Mouse (Mus musculus): ENCODE measurements around the gene Rnf213. TPM values are rescaled to one million over a fixed set of nuclear protein-coding genes. Genes with fewer than 3 reads are reported as not detected.
"Not testable (repeated sequence)": the region's sequence is repeated elsewhere in the genome, so short reads cannot be mapped to it uniquely, and the experiment has no call there.

Gene Rnf213
- polyA plus RNA-seq, 1 experiment from 2014 or later = 12.0 TPM

- no peak overlapping the region for H3K4me2 ChIP-seq (ENCODE audit: low read length)
- no peak for ATAC-seq (ENCODE audit: insufficient number of reproducible peaks, insufficient read depth, low FRiP score, low read depth)
- no peaks in the 10 kb centered on the region for H3K27me3 ChIP-seq (ENCODE audit: control insufficient read depth, insufficient read depth, low read length)
- H3K9me3 ChIP-seq (ENCODE audit: control insufficient read depth, low read length) = no peaks in the 10 kb centered on the region
- peak overlapping the region; percentile 46 to 68 for H3K27ac ChIP-seq (replicated peaks in 1 of 2; ENCODE audit: control insufficient read depth in 1 of 2, insufficient read depth in 1 of 2, low read depth in 2 of 2, low read length in 2 of 2)
- H3K4me3 ChIP-seq (ENCODE audit: control insufficient read depth in 1 of 2, insufficient read depth in 1 of 2, low read depth in 1 of 2, low read length in 2 of 2) = no peak overlapping the region
- peaks cover 35% of the 10 kb centered on the region for H3K36me3 ChIP-seq (ENCODE audit: control insufficient read depth, insufficient read depth, low read length)
- peaks cover 11 to 16% of the 10 kb centered on the region in 2 experiments; a peak in 3 of 4 replicates for H3K4me1 ChIP-seq (ENCODE audit: control insufficient read depth in 2 of 2, insufficient read depth in 2 of 2, low read length in 2 of 2)
- 34% methylated on average over 9 of the region's 9 CpGs for WGBS
- H3K9ac ChIP-seq (ENCODE audit: low read length) = no peak overlapping the region
Measured at GRCm38 (mm10) chr11:119381631-119382337, 11.1 kb upstream of the Rnf213 start.

DNA sequence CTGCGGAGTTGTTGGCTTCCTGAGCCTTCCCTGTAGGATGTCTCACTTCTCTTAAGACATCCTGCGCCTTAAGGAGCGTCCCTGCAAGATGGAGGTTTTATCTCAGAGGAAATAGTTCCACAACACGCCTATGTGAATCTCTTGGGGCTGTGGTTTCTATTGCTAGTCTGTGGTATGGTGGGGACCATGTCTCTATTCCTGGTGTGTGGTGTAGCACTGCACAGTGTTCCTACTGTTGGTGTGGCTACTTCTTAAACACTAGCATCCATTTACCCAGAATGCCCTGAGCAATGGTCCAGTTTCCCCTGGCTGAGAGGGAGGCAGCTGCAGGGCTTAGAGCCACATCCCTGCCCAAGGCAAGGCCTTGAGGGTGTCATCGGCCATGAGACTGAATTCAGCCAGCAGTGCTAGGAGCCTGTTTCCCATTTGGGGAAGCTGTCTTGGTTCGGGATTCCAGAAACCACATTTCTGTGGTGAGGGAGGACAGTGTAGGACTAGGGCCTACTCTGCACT is 10.5 kb upstream of the Rnf213 start:
- Histone ChIP-seq H3K4me3 (ENCODE audit: control insufficient read depth in 1 of 2, insufficient read depth in 1 of 2, low read depth in 1 of 2, low read length in 2 of 2) (no peak overlapping the region), H3K27ac (replicated peaks in 1 of 2; ENCODE audit: control insufficient read depth in 1 of 2, insufficient read depth in 1 of 2, low read depth in 2 of 2, low read length in 2 of 2) (peak overlapping the region; percentile 46 to 68; a peak in 2 of 4 replicates), H3K36me3 (ENCODE audit: control insufficient read depth, insufficient read depth, low read length) (peaks cover 29% of the 10 kb centered on the region), H3K4me1 (ENCODE audit: control insufficient read depth in 2 of 2, insufficient read depth in 2 of 2, low read length in 2 of 2) (peaks cover 15 to 21% of the 10 kb centered on the region in 2 experiments; a peak in 3 of 4 replicates), H3K9ac (ENCODE audit: low read length) (no peak overlapping the region), H3K9me3 (ENCODE audit: control insufficient read depth, low read length) (no peaks in the 10 kb centered on the region), H3K4me2 (ENCODE audit: low read length) (no peak overlapping the region), H3K27me3 (ENCODE audit: control insufficient read depth, insufficient read depth, low read length) (no peaks in the 10 kb centered on the region)
- ATAC-seq (ENCODE audit: insufficient number of reproducible peaks, insufficient read depth, low FRiP score, low read depth) = no peak
- WGBS = 52% methylated on average over 6 of the region's 6 CpGs

GRCm38 (mm10) chr11:119384904-119385303 is 8.0 kb upstream of the Rnf213 start:
- Histone ChIP-seq H3K9ac (ENCODE audit: low read length) (no peak overlapping the region), H3K27ac (replicated peaks in 1 of 2; ENCODE audit: control insufficient read depth in 1 of 2, insufficient read depth in 1 of 2, low read depth in 2 of 2, low read length in 2 of 2) (no peak overlapping the region; a peak in 1 of 4 replicates), H3K27me3 (ENCODE audit: control insufficient read depth, insufficient read depth, low read length) (no peaks in the 10 kb centered on the region), H3K36me3 (ENCODE audit: control insufficient read depth, insufficient read depth, low read length) (0 out of 2 replicates have a peak, but pooled peaks cover 5% of the 10 kb centered on the region), H3K4me3 (ENCODE audit: control insufficient read depth in 1 of 2, insufficient read depth in 1 of 2, low read depth in 1 of 2, low read length in 2 of 2) (no peak overlapping the region), H3K4me2 (ENCODE audit: low read length) (no peak overlapping the region), H3K4me1 (ENCODE audit: control insufficient read depth in 2 of 2, insufficient read depth in 2 of 2, low read length in 2 of 2) (peaks cover 26 to 31% of the 10 kb centered on the region in 2 experiments), H3K9me3 (ENCODE audit: control insufficient read depth, low read length) (no peaks in the 10 kb centered on the region)
- no peak for ATAC-seq (ENCODE audit: insufficient number of reproducible peaks, insufficient read depth, low FRiP score, low read depth)
- 34% methylated on average over 4 of the region's 4 CpGs for WGBS

- no peaks in the 10 kb centered on the region for H3K27me3 ChIP-seq (ENCODE audit: control insufficient read depth, insufficient read depth, low read length)
- no peak overlapping the region for H3K9ac ChIP-seq (ENCODE audit: low read length)
- H3K9me3 ChIP-seq (ENCODE audit: control insufficient read depth, low read length) = no peaks in the 10 kb centered on the region
- H3K36me3 ChIP-seq (ENCODE audit: control insufficient read depth, insufficient read depth, low read length) = no peaks in the 10 kb centered on the region
- no peak overlapping the region for H3K4me2 ChIP-seq (ENCODE audit: low read length)
- H3K27ac ChIP-seq (replicated peaks in 1 of 2; ENCODE audit: control insufficient read depth in 1 of 2, insufficient read depth in 1 of 2, low read depth in 2 of 2, low read length in 2 of 2) = no peak overlapping the region
- no peak for ATAC-seq (ENCODE audit: insufficient number of reproducible peaks, insufficient read depth, low FRiP score, low read depth)
- 93% methylated on average over 5 of the region's 5 CpGs for WGBS
- peaks cover 29 to 32% of the 10 kb centered on the region in 2 experiments for H3K4me1 ChIP-seq (ENCODE audit: control insufficient read depth in 2 of 2, insufficient read depth in 2 of 2, low read length in 2 of 2)
- H3K4me3 ChIP-seq (ENCODE audit: control insufficient read depth in 1 of 2, insufficient read depth in 1 of 2, low read depth in 1 of 2, low read length in 2 of 2) = no peak overlapping the region
Measured at GRCm38 (mm10) chr11:119386306-119386705, 6.6 kb upstream of the Rnf213 start.

GRCm38 (mm10) chr11:119387273-119387672 is 5.6 kb upstream of the Rnf213 start:
- WGBS = 0% methylated on average over 3 of the region's 3 CpGs
- Histone ChIP-seq H3K4me1 (ENCODE audit: control insufficient read depth in 2 of 2, insufficient read depth in 2 of 2, low read length in 2 of 2) (peaks cover 29 to 31% of the 10 kb centered on the region in 2 experiments), H3K27ac (replicated peaks in 1 of 2; ENCODE audit: control insufficient read depth in 1 of 2, insufficient read depth in 1 of 2, low read depth in 2 of 2, low read length in 2 of 2) (peak overlapping the region; percentile 74 to 79), H3K9ac (ENCODE audit: low read length) (0 out of 2 replicates have a peak overlapping the region, but pooled peaks have one; percentile 5)
- H3K4me3 ChIP-seq (ENCODE audit: control insufficient read depth in 1 of 2, insufficient read depth in 1 of 2, low read depth in 1 of 2, low read length in 2 of 2); H3K4me2 ChIP-seq (ENCODE audit: low read length); ATAC-seq (ENCODE audit: insufficient number of reproducible peaks, insufficient read depth, low FRiP score, low read depth); H3K27me3 ChIP-seq (ENCODE audit: control insufficient read depth, insufficient read depth, low read length); H3K36me3 ChIP-seq (ENCODE audit: control insufficient read depth, insufficient read depth, low read length); H3K9me3 ChIP-seq (ENCODE audit: control insufficient read depth, low read length): not testable (repeated sequence)

DNA sequence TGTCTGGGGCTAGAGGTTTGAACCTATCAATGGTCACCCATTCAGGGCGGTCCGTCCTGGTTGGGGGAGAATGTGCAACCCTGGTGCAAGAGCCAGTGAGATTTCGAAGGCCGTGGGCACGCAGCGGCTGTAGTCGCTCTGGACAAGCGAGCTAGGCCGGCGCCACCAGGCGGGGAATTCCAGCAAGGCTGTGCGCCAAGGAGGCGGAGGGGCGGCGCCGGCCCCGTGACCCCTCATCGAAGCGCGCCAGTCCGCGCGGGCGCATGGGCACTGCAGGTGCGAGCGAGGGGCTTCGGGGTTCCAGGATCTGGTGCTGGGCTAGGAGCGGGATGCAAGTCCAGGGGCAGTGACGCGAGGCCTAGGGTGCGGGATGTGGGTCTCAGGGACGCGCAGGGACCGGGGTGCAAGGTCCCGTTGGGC is 3.0 kb upstream of the Rnf213 start:
- peaks cover 34 to 41% of the 10 kb centered on the region in 2 experiments for H3K4me1 ChIP-seq (ENCODE audit: control insufficient read depth in 2 of 2, insufficient read depth in 2 of 2, low read length in 2 of 2)
- peak overlapping the region; percentile 96 for H3K4me2 ChIP-seq (ENCODE audit: low read length)
- no peaks in the 10 kb centered on the region for H3K9me3 ChIP-seq (ENCODE audit: control insufficient read depth, low read length)
- WGBS = under 1% methylated on average over 35 of the region's 35 CpGs
- H3K27me3 ChIP-seq (ENCODE audit: control insufficient read depth, insufficient read depth, low read length) = no peaks in the 10 kb centered on the region
- peak; percentile 63 for ATAC-seq (ENCODE audit: insufficient number of reproducible peaks, insufficient read depth, low FRiP score, low read depth)
- peak overlapping the region; percentile 93 for H3K9ac ChIP-seq (ENCODE audit: low read length)
- H3K27ac ChIP-seq (replicated peaks in 1 of 2; ENCODE audit: control insufficient read depth in 1 of 2, insufficient read depth in 1 of 2, low read depth in 2 of 2, low read length in 2 of 2) = peak overlapping the region; percentile 84 to 98
- peak overlapping the region; percentile 80 to 81 for H3K4me3 ChIP-seq (ENCODE audit: control insufficient read depth in 1 of 2, insufficient read depth in 1 of 2, low read depth in 1 of 2, low read length in 2 of 2)
- no peaks in the 10 kb centered on the region for H3K36me3 ChIP-seq (ENCODE audit: control insufficient read depth, insufficient read depth, low read length)

DNA sequence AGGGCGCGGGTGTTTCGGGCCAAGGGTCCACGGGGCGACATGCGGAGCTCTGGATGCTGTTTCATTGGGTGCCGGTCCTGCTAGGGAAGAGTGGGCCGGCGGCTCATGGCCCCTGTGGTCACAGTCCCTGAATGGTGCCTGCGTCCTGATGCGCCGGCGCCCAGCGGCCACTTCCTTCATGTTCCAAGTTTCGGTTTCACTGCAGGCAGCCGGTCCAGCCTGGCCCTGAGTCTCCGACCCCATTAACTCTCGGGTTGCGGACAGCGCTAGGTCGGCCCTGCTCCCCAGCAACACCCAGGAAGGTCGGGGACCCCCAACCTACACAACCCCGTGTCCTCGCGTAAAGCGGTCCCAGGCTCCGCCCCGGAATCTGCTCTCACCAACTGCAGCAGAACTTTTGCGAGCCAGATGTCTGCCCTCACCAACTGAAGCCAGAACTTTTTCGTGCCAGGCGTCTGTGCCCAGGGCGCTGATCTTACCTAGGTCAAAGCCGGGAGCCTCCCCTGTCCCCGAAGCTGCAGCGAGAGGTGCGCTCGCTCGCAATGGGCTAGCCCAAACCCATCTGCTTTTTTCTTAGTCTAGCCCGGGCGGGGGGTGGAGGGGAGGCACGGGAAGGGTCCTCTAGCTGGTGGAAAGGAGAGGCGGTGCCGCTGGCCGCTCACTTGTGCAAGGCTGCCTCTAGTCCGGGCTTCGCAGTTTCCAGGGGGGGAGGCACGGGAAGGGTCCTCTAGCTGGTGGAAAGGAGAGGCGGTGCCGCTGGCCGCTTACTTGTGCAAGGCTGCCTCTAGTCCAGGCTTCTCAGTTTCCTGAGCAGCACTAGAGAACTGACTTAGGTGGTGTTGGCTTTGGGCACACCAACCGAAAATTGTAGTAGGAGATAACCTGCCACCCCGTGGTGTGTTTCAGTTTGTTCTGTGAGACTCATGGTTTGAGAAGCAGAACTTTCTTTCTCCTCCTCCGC is 2.3 kb upstream of the Rnf213 start:
- Histone ChIP-seq H3K9me3 (ENCODE audit: control insufficient read depth, low read length) (no peaks in the 10 kb centered on the region), H3K4me2 (ENCODE audit: low read length) (peak overlapping the region; percentile 96), H3K4me1 (ENCODE audit: control insufficient read depth in 2 of 2, insufficient read depth in 2 of 2, low read length in 2 of 2) (peaks cover 31 to 41% of the 10 kb centered on the region in 2 experiments), H3K27me3 (ENCODE audit: control insufficient read depth, insufficient read depth, low read length) (no peaks in the 10 kb centered on the region), H3K27ac (replicated peaks in 1 of 2; ENCODE audit: control insufficient read depth in 1 of 2, insufficient read depth in 1 of 2, low read depth in 2 of 2, low read length in 2 of 2) (peak overlapping the region; percentile 84 to 98), H3K36me3 (ENCODE audit: control insufficient read depth, insufficient read depth, low read length) (no peaks in the 10 kb centered on the region), H3K4me3 (ENCODE audit: control insufficient read depth in 1 of 2, insufficient read depth in 1 of 2, low read depth in 1 of 2, low read length in 2 of 2) (peak overlapping the region; percentile 80 to 81), H3K9ac (ENCODE audit: low read length) (peak overlapping the region; percentile 93)
- ATAC-seq (ENCODE audit: insufficient number of reproducible peaks, insufficient read depth, low FRiP score, low read depth) = peak; percentile 47
- 2% methylated on average over 53 of the region's 53 CpGs for WGBS
